Mouse (Mus musculus): ENCODE results near the gene Grhl1. TPM values are rescaled to one million over a fixed set of nuclear protein-coding genes. Genes with fewer than 3 reads are reported as not detected.
"Not testable (repeated sequence)": the region's sequence is repeated elsewhere in the genome, so short reads cannot be mapped to it uniquely, and the experiment has no call there.

The Grhl1 gene
- polyA plus RNA-seq, 1 experiment from 2014 or later = 0.23 TPM

- H3K9me3 ChIP-seq (ENCODE audit: low read length) = no peaks in the 10 kb centered on the region
- no peaks in the 10 kb centered on the region for H3K36me3 ChIP-seq (replicated peaks; ENCODE audit: insufficient read depth, low read length)
- no peak overlapping the region for H3K27ac ChIP-seq (ENCODE audit: low read depth)
- H3K4me1 ChIP-seq (ENCODE audit: insufficient read depth) = peaks cover 36% of the 10 kb centered on the region
- DNase-seq (peak; percentile 51), ATAC-seq (peak; percentile 56)
- no peaks in the 10 kb centered on the region for H3K27me3 ChIP-seq (ENCODE audit: insufficient read depth, low read length)
- H3K4me3 ChIP-seq (ENCODE audit: low read depth, low read length) = no peak overlapping the region
- 71% methylated on average over 1 of the region's 1 CpGs for WGBS (ENCODE audit: insufficient replicate concordance)
- TF ChIP-seq CTCF (IDR thresholded peaks at IDR 0.05; ENCODE audit: low read depth) = peak; percentile 73
- TF ChIP-seq EP300 (IDR thresholded peaks at IDR 0.05; ENCODE audit: low read depth) = no peak
- H3K9ac ChIP-seq (replicated peaks) = no peak overlapping the region
- no peak overlapping the region for H3K4me2 ChIP-seq (ENCODE audit: low read depth, low read length)
Measured at GRCm38 (mm10) chr12:24630220-24630619, 58.1 kb downstream of the Grhl1 start.

GRCm38 (mm10) chr12:24632404-24632803 lies 60.3 kb downstream of the Grhl1 start:
- Histone ChIP-seq H3K27ac (ENCODE audit: low read depth) (no peak overlapping the region), H3K4me3 (ENCODE audit: low read depth, low read length) (no peak overlapping the region), H3K27me3 (ENCODE audit: insufficient read depth, low read length) (no peaks in the 10 kb centered on the region), H3K9me3 (ENCODE audit: low read length) (no peaks in the 10 kb centered on the region), H3K4me1 (ENCODE audit: insufficient read depth) (peaks cover 31% of the 10 kb centered on the region), H3K9ac (replicated peaks) (no peak overlapping the region), H3K36me3 (replicated peaks; ENCODE audit: insufficient read depth, low read length) (no peaks in the 10 kb centered on the region), H3K4me2 (ENCODE audit: low read depth, low read length) (no peak overlapping the region)
- TF ChIP-seq CTCF (IDR thresholded peaks at IDR 0.05; ENCODE audit: low read depth) = no peak
- TF ChIP-seq EP300 (IDR thresholded peaks at IDR 0.05; ENCODE audit: low read depth) = no peak
- no peak for ATAC-seq
- DNase-seq = no peak
- 70% methylated on average over 4 of the region's 4 CpGs for WGBS (ENCODE audit: insufficient replicate concordance)

- Histone ChIP-seq H3K27me3 (ENCODE audit: insufficient read depth, low read length) (no peaks in the 10 kb centered on the region), H3K9ac (replicated peaks) (no peak overlapping the region), H3K9me3 (ENCODE audit: low read length) (no peaks in the 10 kb centered on the region), H3K27ac (ENCODE audit: low read depth) (peak overlapping the region; percentile 75), H3K36me3 (replicated peaks; ENCODE audit: insufficient read depth, low read length) (no peaks in the 10 kb centered on the region), H3K4me2 (ENCODE audit: low read depth, low read length) (no peak overlapping the region), H3K4me3 (ENCODE audit: low read depth, low read length) (no peak overlapping the region), H3K4me1 (ENCODE audit: insufficient read depth) (peaks cover 27% of the 10 kb centered on the region)
- WGBS (ENCODE audit: insufficient replicate concordance) = 33% methylated on average over 1 of the region's 1 CpGs
- no peak for TF ChIP-seq EP300 (IDR thresholded peaks at IDR 0.05; ENCODE audit: low read depth)
- no peak for TF ChIP-seq CTCF (IDR thresholded peaks at IDR 0.05; ENCODE audit: low read depth)
- peak; percentile 45 for DNase-seq
- ATAC-seq = peak; percentile 83
Measured at GRCm38 (mm10) chr12:24633753-24634191, 61.7 kb downstream of the Grhl1 start.

- TF ChIP-seq EP300 (IDR thresholded peaks at IDR 0.05; ENCODE audit: low read depth) (no peak), CTCF (IDR thresholded peaks at IDR 0.05; ENCODE audit: low read depth) (no peak)
- Histone ChIP-seq H3K4me3 (ENCODE audit: low read depth, low read length) (no peak overlapping the region), H3K9ac (replicated peaks) (no peak overlapping the region), H3K27me3 (ENCODE audit: insufficient read depth, low read length) (no peaks in the 10 kb centered on the region), H3K27ac (ENCODE audit: low read depth) (peak overlapping the region; percentile 75), H3K4me1 (ENCODE audit: insufficient read depth) (peaks cover 29% of the 10 kb centered on the region), H3K36me3 (replicated peaks; ENCODE audit: insufficient read depth, low read length) (no peaks in the 10 kb centered on the region), H3K4me2 (ENCODE audit: low read depth, low read length) (no peak overlapping the region), H3K9me3 (ENCODE audit: low read length) (no peaks in the 10 kb centered on the region)
- DNase-seq (no peak), ATAC-seq (peak; percentile 54)
- WGBS (ENCODE audit: insufficient replicate concordance) = 57% methylated on average over 4 of the region's 4 CpGs
Measured at GRCm38 (mm10) chr12:24634212-24634611, 62.1 kb downstream of the Grhl1 start.

- Histone ChIP-seq H3K9me3 (ENCODE audit: low read length) (no peaks in the 10 kb centered on the region), H3K27me3 (ENCODE audit: insufficient read depth, low read length) (no peaks in the 10 kb centered on the region), H3K9ac (replicated peaks) (no peak overlapping the region), H3K36me3 (replicated peaks; ENCODE audit: insufficient read depth, low read length) (no peaks in the 10 kb centered on the region), H3K4me2 (ENCODE audit: low read depth, low read length) (no peak overlapping the region), H3K4me3 (ENCODE audit: low read depth, low read length) (no peak overlapping the region), H3K27ac (ENCODE audit: low read depth) (peak overlapping the region; percentile 75; the same call in 1 of the 2 replicates), H3K4me1 (ENCODE audit: insufficient read depth) (peaks cover 30% of the 10 kb centered on the region)
- 76% methylated on average over 3 of the region's 3 CpGs for WGBS (ENCODE audit: insufficient replicate concordance)
- TF ChIP-seq EP300 (IDR thresholded peaks at IDR 0.05; ENCODE audit: low read depth) (no peak), CTCF (IDR thresholded peaks at IDR 0.05; ENCODE audit: low read depth) (no peak)
- DNase-seq (no peak), ATAC-seq (no peak)
Measured at GRCm38 (mm10) chr12:24634648-24635047, 62.6 kb downstream of the Grhl1 start.

GRCm38 (mm10) chr12:24638787-24639186 lies 66.7 kb downstream of the Grhl1 start:
- H3K4me1 ChIP-seq (ENCODE audit: insufficient read depth) = peaks cover 26% of the 10 kb centered on the region
- ATAC-seq; H3K4me2 ChIP-seq (ENCODE audit: low read depth, low read length): not testable (repeated sequence)

GRCm38 (mm10) chr12:24642370-24642802 lies 70.3 kb downstream of the Grhl1 start:
- Histone ChIP-seq H3K36me3 (replicated peaks; ENCODE audit: insufficient read depth, low read length) (no peaks in the 10 kb centered on the region), H3K4me3 (ENCODE audit: low read depth, low read length) (no peak overlapping the region), H3K9me3 (ENCODE audit: low read length) (no peaks in the 10 kb centered on the region), H3K9ac (replicated peaks) (no peak overlapping the region), H3K4me1 (ENCODE audit: insufficient read depth) (peaks cover 37% of the 10 kb centered on the region), H3K27ac (ENCODE audit: low read depth) (no peak overlapping the region), H3K4me2 (ENCODE audit: low read depth, low read length) (no peak overlapping the region), H3K27me3 (ENCODE audit: insufficient read depth, low read length) (no peaks in the 10 kb centered on the region)
- WGBS (ENCODE audit: insufficient replicate concordance) = 70% methylated on average over 4 of the region's 4 CpGs
- no peak for ATAC-seq
- DNase-seq = no peak
- TF ChIP-seq CTCF (IDR thresholded peaks at IDR 0.05; ENCODE audit: low read depth) = no peak
- TF ChIP-seq EP300 (IDR thresholded peaks at IDR 0.05; ENCODE audit: low read depth) = no peak

More at GRCm38 (mm10) chr12:24638787-24639186, 66.7 kb downstream of the Grhl1 start:
- not testable (repeated sequence) for H3K4me3 ChIP-seq (ENCODE audit: low read depth, low read length); H3K36me3 ChIP-seq (replicated peaks; ENCODE audit: insufficient read depth, low read length); DNase-seq; H3K27me3 ChIP-seq (ENCODE audit: insufficient read depth, low read length); H3K27ac ChIP-seq (ENCODE audit: low read depth); H3K9me3 ChIP-seq (ENCODE audit: low read length); H3K9ac ChIP-seq (replicated peaks)
- 93% methylated on average over 10 of the region's 10 CpGs for WGBS (ENCODE audit: insufficient replicate concordance)
